Mouse (Mus musculus) liver, embryonic 13.5 days (tissue): Measurements from ENCODE around the gene Arhgef10l. TPM values are rescaled to one million over a fixed set of nuclear protein-coding genes. Genes with fewer than 3 reads are reported as not detected.

Source experiments
- ATAC-seq: fragments of 200-750 bp; cut with Nextera tagmentation; 2 replicates; pipeline ENCODE4 v1.8.0; 2017; ENCODE audit warnings: low read depth, mild to moderate bottlenecking, moderate number of reproducible peaks, moderate library complexity
- DNase-seq: peaks from one replicate; pipeline ENCODE4 v3.0.0; 2022
- H3K27ac ChIP-seq: fragments of 300-500 bp; sonication (generic); 2 replicates; pipeline ENCODE4 v1.5.1; 2015; ENCODE audit warnings: moderate library complexity, mild to moderate bottlenecking, inconsistent platforms
- H3K27me3 ChIP-seq: fragments of 300-500 bp; sonication (generic); 2 replicates; pipeline ENCODE4 v1.6.1; 2015; ENCODE audit warnings: mild to moderate bottlenecking, inconsistent platforms
- H3K36me3 ChIP-seq: fragments of 300-500 bp; sonication (generic); 2 replicates; pipeline ENCODE4 v1.6.1; 2015; ENCODE audit warnings: mild to moderate bottlenecking, inconsistent platforms
- H3K4me1 ChIP-seq: fragments of 300-500 bp; sonication (generic); replicated peaks from 2 replicates; pipeline ENCODE4 v1.6.1; 2015; ENCODE audit warnings: inconsistent platforms
- H3K4me2 ChIP-seq: fragments of 300-500 bp; sonication (generic); 2 replicates; pipeline ENCODE4 v1.6.1; 2015; ENCODE audit warnings: inconsistent platforms, mild to moderate bottlenecking, moderate library complexity
- H3K4me3 ChIP-seq: fragments of 300-500 bp; sonication (generic); replicated peaks from 2 replicates; pipeline ENCODE4 v1.5.1; 2015; ENCODE audit warnings: mild to moderate bottlenecking, inconsistent platforms
- H3K9ac ChIP-seq: fragments of 300-500 bp; sonication (generic); 2 replicates; pipeline ENCODE4 v1.6.1; 2015; ENCODE audit warnings: mild to moderate bottlenecking, inconsistent platforms
- H3K9me3 ChIP-seq: fragments of 300-500 bp; sonication (generic); replicated peaks from 2 replicates; pipeline ENCODE4 v1.6.1; 2016; ENCODE audit warnings: inconsistent platforms
- WGBS: fragments of 180-500 bp; shearing (Covaris S2); methylation state at CpG from one replicate; pipeline ENCODE4 v1.1.7; 2015; ENCODE audit not compliant: insufficient replicate concordance; 5-methylcytosine and 5-hydroxymethylcytosine counted together
- polyA plus RNA-seq: library from polyadenylated mRNA; unstranded; fragments of >200 nt; fragmentation: Nextera tagmentation; extraction: Ambion mirVana; gene quantifications from 2 replicates; pipeline ENCODE4 v1.2.1, GENCODE M21; 2015

The Arhgef10l gene
- polyA plus RNA-seq, 1 experiment from 2014 or later, result 2.7 TPM

DNA sequence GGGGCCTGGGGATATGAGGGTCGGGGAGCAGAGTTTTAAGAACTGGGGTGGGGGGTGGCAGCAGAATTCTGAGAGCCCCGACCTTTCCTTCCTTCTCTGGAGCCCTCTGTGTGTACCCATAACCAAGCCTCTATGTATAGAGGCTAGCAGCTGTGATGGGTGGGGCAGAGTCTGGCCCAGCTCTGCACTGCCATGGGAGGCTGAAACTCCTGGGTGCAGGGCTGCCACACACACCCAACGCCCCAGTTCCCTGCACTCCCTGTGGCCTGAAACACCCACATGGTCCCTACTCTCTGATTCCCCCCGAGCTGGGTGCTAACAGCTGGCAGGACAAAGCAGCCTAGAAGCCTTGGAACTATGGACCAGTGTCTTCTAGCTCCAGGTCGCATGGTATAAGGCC, 107.6 kb downstream of the Arhgef10l start:
- Histone ChIP-seq H3K9ac (no peak overlapping the region), H3K36me3 (peaks cover 23% of the 10 kb centered on the region), H3K27ac (no peak overlapping the region), H3K4me2 (no peak overlapping the region), H3K4me1 (peaks cover 16% of the 10 kb centered on the region), H3K27me3 (no peaks in the 10 kb centered on the region), H3K9me3 (peaks cover 4% of the 10 kb centered on the region; the same call in 1 of the 2 replicates), H3K4me3 (no peak overlapping the region)
- 63% methylated on average over 5 of the region's 5 CpGs for WGBS
- no peak for DNase-seq
- ATAC-seq, result no peak

DNA sequence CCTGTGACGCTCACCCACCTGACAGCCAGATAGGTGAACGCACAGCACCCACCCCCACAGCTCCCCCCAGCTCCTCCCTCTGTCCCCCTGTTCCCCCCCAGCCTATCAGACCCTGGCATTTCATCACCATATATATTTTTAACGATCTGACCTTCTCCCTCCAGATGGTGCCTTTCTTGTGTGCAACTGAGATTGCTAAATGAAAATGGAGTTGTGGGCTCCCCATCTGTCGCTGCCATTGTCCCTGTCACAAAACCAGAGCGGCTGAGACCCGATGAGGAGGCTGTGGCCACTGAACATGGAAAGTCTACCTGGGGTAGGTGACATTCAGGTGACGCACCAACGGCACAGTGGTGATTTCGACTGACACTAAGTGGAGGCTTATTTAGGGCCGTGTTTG, 109.3 kb downstream of the Arhgef10l start:
- no peak overlapping the region for H3K4me3 ChIP-seq
- H3K4me2 ChIP-seq, result no peak overlapping the region
- peaks cover 14% of the 10 kb centered on the region for H3K36me3 ChIP-seq
- DNase-seq (no peak), ATAC-seq (no peak)
- peaks cover 2% of the 10 kb centered on the region; the same call in 1 of the 2 replicates for H3K9me3 ChIP-seq
- H3K4me1 ChIP-seq, result peaks cover 8% of the 10 kb centered on the region
- no peak overlapping the region for H3K9ac ChIP-seq
- H3K27ac ChIP-seq, result no peak overlapping the region
- no peaks in the 10 kb centered on the region for H3K27me3 ChIP-seq
- WGBS, result 86% methylated on average over 10 of the region's 10 CpGs

DNA sequence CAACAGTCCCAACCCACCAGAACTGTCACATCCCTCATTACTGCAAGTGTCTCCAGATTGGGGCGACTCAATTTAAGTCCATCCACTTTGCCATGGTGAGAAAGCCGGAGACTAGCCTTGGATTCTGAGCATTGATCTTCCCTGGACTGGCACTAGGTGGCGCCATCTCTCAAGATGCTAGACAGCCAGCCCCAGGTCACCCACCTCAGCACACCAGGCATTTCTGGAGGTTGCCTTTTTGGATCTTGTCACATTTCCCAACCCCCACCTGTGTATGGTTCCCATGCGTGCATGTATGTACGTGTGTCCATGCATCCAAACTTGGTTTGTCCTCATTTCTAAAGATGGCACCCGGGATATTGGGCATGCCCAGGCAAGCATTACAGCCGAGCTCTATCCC, 110.5 kb downstream of the Arhgef10l start:
- Histone ChIP-seq H3K36me3 (peaks cover 16% of the 10 kb centered on the region; the same call in 1 of the 2 replicates), H3K9ac (no peak overlapping the region), H3K27me3 (no peaks in the 10 kb centered on the region), H3K27ac (no peak overlapping the region), H3K4me2 (no peak overlapping the region), H3K4me1 (peaks cover 8% of the 10 kb centered on the region), H3K9me3 (no peaks in the 10 kb centered on the region), H3K4me3 (no peak overlapping the region)
- WGBS, result 42% methylated on average over 7 of the region's 7 CpGs
- DNase-seq (no peak), ATAC-seq (no peak)

DNA sequence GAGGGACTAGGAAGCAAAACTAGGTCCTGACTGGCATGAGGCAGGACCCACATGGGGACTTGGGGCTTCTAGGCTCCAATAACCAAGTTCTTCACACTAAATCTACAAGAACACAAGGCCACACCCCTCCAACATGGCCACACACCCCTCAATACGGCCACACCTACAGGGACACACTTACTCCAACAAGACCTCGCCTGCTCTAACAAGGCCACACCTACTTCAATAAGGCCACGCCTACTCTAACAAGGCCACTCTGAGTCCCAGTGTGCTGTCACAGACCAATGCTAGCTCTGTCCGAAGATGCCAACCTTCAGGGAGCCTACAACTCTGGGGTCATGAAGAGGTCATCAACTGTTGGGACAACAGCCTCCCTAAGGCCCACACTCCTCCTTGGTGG, 111.3 kb downstream of the Arhgef10l start:
- H3K36me3 ChIP-seq, result peaks cover 16% of the 10 kb centered on the region

DNA sequence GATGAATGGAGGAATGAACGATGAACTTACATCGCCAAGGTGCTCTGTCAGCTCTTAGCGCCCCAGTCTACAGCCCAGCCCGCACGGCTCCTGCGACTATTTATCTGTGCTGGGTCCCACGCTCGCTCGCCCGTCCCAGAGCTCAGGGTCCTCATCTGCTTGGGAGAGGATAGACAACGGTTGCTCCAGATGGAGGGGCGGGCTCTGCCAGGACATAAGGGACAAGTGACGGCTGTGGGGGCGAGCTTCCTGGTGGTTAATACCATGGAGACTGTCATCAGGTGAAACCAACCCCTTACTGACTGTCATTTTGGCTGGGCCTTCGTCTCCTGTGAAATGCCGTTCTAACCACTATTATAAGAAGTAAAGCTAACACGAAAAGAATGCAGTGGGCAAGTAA, 114.0 kb downstream of the Arhgef10l start:
- WGBS, result 77% methylated on average over 17 of the region's 17 CpGs
- no peak for DNase-seq

More for the DNA sequence above, 111.3 kb downstream of the Arhgef10l start:
- ATAC-seq (peak; percentile 59), DNase-seq (no peak)
- Histone ChIP-seq H3K4me1 (peaks cover 8% of the 10 kb centered on the region), H3K27me3 (no peaks in the 10 kb centered on the region), H3K4me3 (no peak overlapping the region), H3K9me3 (no peaks in the 10 kb centered on the region), H3K4me2 (no peak overlapping the region), H3K9ac (no peak overlapping the region), H3K27ac (no peak overlapping the region)
- 37% methylated on average over 4 of the region's 4 CpGs for WGBS

DNA sequence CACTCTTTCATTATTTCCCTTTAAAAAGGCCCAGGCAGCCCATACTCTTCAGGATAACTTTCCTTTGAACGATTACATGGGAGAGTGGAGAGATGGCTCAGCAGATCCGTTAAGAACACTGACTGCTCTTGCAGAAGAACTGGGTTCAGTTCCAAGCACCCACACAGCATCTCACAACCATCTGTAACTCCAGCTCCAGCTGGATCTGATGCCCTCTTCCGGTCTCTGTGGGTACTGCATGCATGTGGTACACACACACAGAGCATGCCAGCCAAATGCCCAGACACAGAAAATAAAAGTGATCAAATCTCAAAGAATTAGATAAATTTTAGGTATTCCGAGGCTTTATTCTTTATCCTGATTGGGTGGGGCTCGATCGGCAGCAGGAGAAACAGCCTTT, 115.1 kb downstream of the Arhgef10l start:
- no peaks in the 10 kb centered on the region for H3K4me1 ChIP-seq

More for the DNA sequence above, 114.0 kb downstream of the Arhgef10l start:
- Histone ChIP-seq H3K27me3 (no peaks in the 10 kb centered on the region), H3K9me3 (no peaks in the 10 kb centered on the region), H3K27ac (no peak overlapping the region), H3K9ac (no peak overlapping the region), H3K4me2 (no peak overlapping the region), H3K4me3 (no peak overlapping the region), H3K4me1 (no peaks in the 10 kb centered on the region), H3K36me3 (peaks cover 16% of the 10 kb centered on the region)
- no peak for ATAC-seq

DNA sequence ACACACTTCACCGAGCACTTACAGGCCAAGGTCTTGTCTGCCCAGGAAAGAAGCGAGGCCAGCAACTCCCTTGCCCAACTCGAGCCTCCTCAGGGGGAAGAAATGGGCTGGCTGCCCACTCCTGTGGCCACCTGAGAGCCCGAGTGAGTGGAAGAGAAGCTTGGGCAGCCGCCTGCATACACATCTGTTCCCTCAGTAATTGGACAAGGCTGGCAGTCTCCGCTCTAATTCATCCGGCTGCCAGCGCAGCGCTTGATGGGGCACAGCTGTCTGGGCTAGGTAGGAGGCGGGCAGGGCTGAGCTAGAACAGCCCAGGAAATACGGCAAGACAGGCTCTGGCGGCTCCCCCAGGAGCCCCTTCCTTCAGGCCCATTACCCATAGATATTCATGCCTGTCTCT, 115.8 kb downstream of the Arhgef10l start:
- no peak overlapping the region for H3K4me3 ChIP-seq
- H3K27ac ChIP-seq, result no peak overlapping the region
- no peak overlapping the region for H3K4me2 ChIP-seq
- no peaks in the 10 kb centered on the region for H3K9me3 ChIP-seq
- no peak for DNase-seq
- no peaks in the 10 kb centered on the region for H3K4me1 ChIP-seq
- ATAC-seq, result no peak
- 69% methylated on average over 12 of the region's 12 CpGs for WGBS
- peaks cover 16% of the 10 kb centered on the region for H3K36me3 ChIP-seq
- no peak overlapping the region for H3K9ac ChIP-seq
- no peaks in the 10 kb centered on the region for H3K27me3 ChIP-seq

More for the DNA sequence above, 115.1 kb downstream of the Arhgef10l start:
- ATAC-seq (no peak), DNase-seq (no peak)
- H3K9me3 ChIP-seq, result no peaks in the 10 kb centered on the region
- H3K27ac ChIP-seq, result no peak overlapping the region
- peaks cover 16% of the 10 kb centered on the region for H3K36me3 ChIP-seq
- no peak overlapping the region for H3K4me3 ChIP-seq
- 72% methylated on average over 6 of the region's 6 CpGs for WGBS
- H3K4me2 ChIP-seq, result no peak overlapping the region
- H3K27me3 ChIP-seq, result no peaks in the 10 kb centered on the region
- no peak overlapping the region for H3K9ac ChIP-seq

DNA sequence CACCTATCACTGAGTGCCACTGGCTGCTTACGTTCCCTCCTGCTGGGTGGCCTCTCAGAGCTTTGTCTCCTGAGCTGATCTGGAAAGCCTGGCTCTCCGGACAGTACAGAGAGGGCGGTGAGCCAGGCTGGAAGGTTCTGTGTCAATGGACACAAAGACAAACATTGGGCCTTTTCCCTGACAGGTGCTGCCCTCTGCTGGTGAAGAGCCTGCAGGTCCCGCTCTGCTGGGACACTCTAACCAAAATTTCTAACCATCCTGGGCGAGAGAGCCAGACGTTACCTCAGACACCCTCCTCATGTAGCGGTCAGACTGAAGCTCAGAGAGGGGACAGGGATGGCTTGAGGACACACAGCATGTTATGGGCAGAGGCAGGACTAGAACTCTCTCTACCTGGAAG, 118.3 kb downstream of the Arhgef10l start:
- H3K27me3 ChIP-seq, result no peaks in the 10 kb centered on the region
- H3K4me1 ChIP-seq, result no peaks in the 10 kb centered on the region
- 29% methylated on average over 7 of the region's 7 CpGs for WGBS
- no peak for DNase-seq
- H3K4me2 ChIP-seq, result no peak overlapping the region
- ATAC-seq, result peak; percentile 21; the same call in 1 of the 2 replicates
- H3K27ac ChIP-seq, result no peak overlapping the region
- no peaks in the 10 kb centered on the region for H3K9me3 ChIP-seq
- no peak overlapping the region for H3K4me3 ChIP-seq
- no peak overlapping the region for H3K9ac ChIP-seq
- peaks cover 16% of the 10 kb centered on the region for H3K36me3 ChIP-seq

DNA sequence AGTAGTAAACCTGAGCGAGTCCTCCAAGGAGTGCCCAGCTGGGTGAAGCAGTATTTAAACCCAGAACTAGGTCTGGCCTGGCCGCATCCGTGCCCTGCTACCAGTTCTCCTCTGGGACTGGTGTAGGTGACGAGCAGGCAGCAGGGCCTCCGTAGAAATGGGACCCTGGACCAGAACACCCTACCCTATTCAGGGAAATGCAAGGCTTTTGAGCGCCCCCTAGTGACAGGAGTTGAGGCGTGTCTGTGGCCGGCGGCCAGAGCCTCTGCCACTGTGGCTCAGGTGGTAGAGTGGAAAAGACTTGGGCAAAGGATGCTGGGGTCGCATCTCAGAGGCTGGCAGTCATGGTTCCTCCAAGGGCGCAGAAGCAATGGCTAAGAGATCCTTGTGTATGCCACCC, 126.7 kb downstream of the Arhgef10l start:
- Histone ChIP-seq H3K9ac (no peak overlapping the region), H3K27ac (no peak overlapping the region), H3K36me3 (no peaks in the 10 kb centered on the region), H3K27me3 (no peaks in the 10 kb centered on the region), H3K4me1 (no peaks in the 10 kb centered on the region), H3K4me2 (no peak overlapping the region), H3K9me3 (no peaks in the 10 kb centered on the region), H3K4me3 (no peak overlapping the region)
- ATAC-seq (no peak), DNase-seq (no peak)
- 33% methylated on average over 11 of the region's 11 CpGs for WGBS

DNA sequence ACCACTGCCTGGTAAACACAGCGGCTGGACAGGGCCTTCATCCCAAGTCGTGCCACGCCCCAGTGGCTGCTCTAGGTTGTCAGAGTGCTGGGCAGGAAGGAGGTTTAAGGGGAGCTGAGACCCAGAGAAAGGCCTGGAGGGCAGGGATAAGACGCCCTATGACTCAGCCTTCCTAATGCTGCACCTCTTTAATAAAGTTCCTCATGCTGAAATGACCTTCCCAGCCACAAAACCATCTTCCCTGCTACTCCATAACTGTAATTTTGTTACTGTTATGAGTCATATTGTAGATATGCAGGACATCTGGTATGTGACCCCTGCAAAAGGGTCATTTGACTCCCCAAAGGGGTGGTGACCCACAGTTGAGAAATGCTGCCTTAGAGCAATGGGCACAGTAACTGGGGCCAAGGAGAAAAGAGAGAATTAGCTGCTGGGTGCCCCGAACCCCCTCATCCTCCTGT, 128.2 kb downstream of the Arhgef10l start:
- ATAC-seq (no peak), DNase-seq (no peak)
- H3K4me2 ChIP-seq, result no peak overlapping the region
- no peak overlapping the region for H3K9ac ChIP-seq
- H3K4me3 ChIP-seq, result no peak overlapping the region
- H3K9me3 ChIP-seq, result no peaks in the 10 kb centered on the region
- WGBS, result 46% methylated on average over 5 of the region's 5 CpGs
- no peaks in the 10 kb centered on the region for H3K4me1 ChIP-seq
- no peaks in the 10 kb centered on the region for H3K36me3 ChIP-seq
- H3K27ac ChIP-seq, result no peak overlapping the region
- no peaks in the 10 kb centered on the region for H3K27me3 ChIP-seq

DNA sequence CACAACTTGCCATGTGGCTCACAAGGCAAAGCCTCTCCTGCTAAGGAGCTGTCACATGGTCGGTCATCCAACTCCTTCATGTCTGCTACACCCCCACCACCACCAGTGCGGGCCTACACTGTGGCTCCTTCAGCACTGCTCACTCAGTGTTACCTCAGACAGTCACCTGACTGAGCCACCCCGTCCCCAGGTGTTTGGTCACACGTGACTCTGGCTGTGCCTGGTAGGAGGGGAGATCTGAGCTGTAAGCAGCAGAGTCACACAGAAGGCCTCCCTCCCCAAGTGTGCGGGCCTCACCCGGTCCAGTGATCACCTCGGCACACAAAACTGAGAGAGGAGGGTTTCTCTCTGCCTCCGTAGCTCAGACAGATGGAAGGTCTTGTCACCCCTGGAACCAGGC, 130.5 kb downstream of the Arhgef10l start:
- no peak for ATAC-seq

DNA sequence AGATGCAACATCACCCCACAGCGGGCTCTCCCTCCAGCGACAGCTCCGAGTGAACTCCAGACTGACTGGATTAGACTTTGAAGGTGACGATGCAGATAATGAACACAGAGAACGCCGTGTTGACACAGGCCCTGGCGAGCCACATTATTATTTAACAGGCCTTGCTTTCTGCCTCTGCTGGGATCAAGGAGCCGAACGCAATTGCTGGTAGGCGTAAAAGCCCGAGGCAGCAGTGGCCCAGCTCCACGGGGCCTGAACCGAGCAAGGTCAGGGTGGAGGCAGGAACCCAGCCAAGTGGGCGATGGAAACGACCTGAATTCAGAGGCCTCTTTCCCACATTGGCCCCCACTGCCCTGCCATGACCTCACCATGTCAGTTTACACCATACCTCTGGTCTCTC, 133.5 kb downstream of the Arhgef10l start:
- Histone ChIP-seq H3K27me3 (no peaks in the 10 kb centered on the region), H3K36me3 (no peaks in the 10 kb centered on the region), H3K4me3 (no peak overlapping the region), H3K4me2 (no peak overlapping the region), H3K9ac (no peak overlapping the region), H3K27ac (no peak overlapping the region), H3K4me1 (0 out of 2 replicates have a peak, but pooled peaks cover 6% of the 10 kb centered on the region), H3K9me3 (no peaks in the 10 kb centered on the region)
- 58% methylated on average over 15 of the region's 15 CpGs for WGBS
- DNase-seq (no peak), ATAC-seq (no peak)

More for the DNA sequence above, 130.5 kb downstream of the Arhgef10l start:
- Histone ChIP-seq H3K9me3 (no peaks in the 10 kb centered on the region), H3K4me2 (no peak overlapping the region), H3K36me3 (no peaks in the 10 kb centered on the region), H3K27ac (no peak overlapping the region), H3K9ac (no peak overlapping the region), H3K27me3 (no peaks in the 10 kb centered on the region), H3K4me3 (no peak overlapping the region), H3K4me1 (0 out of 2 replicates have a peak, but pooled peaks cover 6% of the 10 kb centered on the region)
- 63% methylated on average over 8 of the region's 8 CpGs for WGBS
- no peak for DNase-seq
